Comparison of ENCODE assay signal across 17 mouse cellular contexts in genomic region chr11:96938426-96938800, GRCm38 (mm10). TPM values are rescaled to one million over a fixed set of nuclear protein-coding genes. Genes with fewer than 3 reads are reported as not detected.
DNase-seq lines count a peak whose midpoint lies in the region; ATAC-seq and TF ChIP-seq lines count a peak whose summit lies in the region.
"Had no signal": no experiment of that assay in that cellular context is flagged by ENCODE, and none has a peak within 500 bp of the region (broad histone marks: within the 10 kb centered on the region; RNA-seq: fewer than 3 reads in every experiment).

No protein-coding gene starts in this region.

- WGBS in kidney, adult 2 months, result 31% methylated on average over 6 of the region's 6 CpGs
- 87% methylated on average over 6 of the region's 6 CpGs for WGBS in hindbrain, embryonic 11.5 days

- TF ChIP-seq POLR2A in kidney, adult 2 months (IDR thresholded peaks at IDR 0.05; ENCODE audit: low read depth, low read length), result no peak
- no peak for TF ChIP-seq POLR2A in testis, adult 2 months (IDR thresholded peaks at IDR 0.05; ENCODE audit: control insufficient read depth, low read depth, low read length)

- no peak for TF ChIP-seq CTCF in kidney, adult 2 months (conservative IDR thresholded peaks at IDR 0.05; ENCODE audit: insufficient read depth, insufficient read length, low read depth, low read length)
- TF ChIP-seq CTCF in testis, adult 2 months (IDR thresholded peaks at IDR 0.05; ENCODE audit: control insufficient read depth, insufficient read depth, insufficient replicate concordance, low read depth, low read length), result no peak

- no peak overlapping the region for H3K4me2 ChIP-seq in hindbrain, embryonic 11.5 days (replicated peaks; ENCODE audit: low read depth, low read length)
- H3K4me2 ChIP-seq: embryonic facial prominence, embryonic 12.5 days; forebrain, embryonic 13.5 days had no signal

- no peak for ATAC-seq in hindbrain, embryonic 11.5 days (ENCODE audit: low FRiP score)
- ATAC-seq: activated CD4-positive, CD25-positive, alpha-beta regulatory T cell, adult 4 months; forebrain, embryonic 13.5 days; inflammation-experienced regulatory T-cells, adult 6 months had no signal

- H3K4me3 ChIP-seq in kidney, adult 2 months (ENCODE audit: insufficient read depth, low read depth, low read length), result no peak overlapping the region
- no peak overlapping the region for H3K4me3 ChIP-seq in testis, adult 2 months (ENCODE audit: control insufficient read depth, low read depth, low read length)
- H3K4me3 ChIP-seq in hindbrain, embryonic 11.5 days (ENCODE audit: low read depth, low read length), result no peak overlapping the region
- H3K4me3 ChIP-seq: embryonic facial prominence, embryonic 12.5 days; forebrain, embryonic 13.5 days had no signal

- H3K27ac ChIP-seq in kidney, adult 2 months (ENCODE audit: insufficient read depth, low read depth, low read length), result peak overlapping the region; percentile 96
- H3K27ac ChIP-seq in testis, adult 2 months (ENCODE audit: control insufficient read depth, insufficient read depth, low read depth, low read length), result peak overlapping the region; percentile 76
- no peak overlapping the region for H3K27ac ChIP-seq in hindbrain, embryonic 11.5 days (ENCODE audit: low read depth, low read length)
- H3K27ac ChIP-seq: embryonic facial prominence, embryonic 12.5 days; forebrain, embryonic 13.5 days had no signal

- DNase-seq in adrenal gland, postnatal 10 days, result peak; percentile 57
- DNase-seq in adrenal gland, adult 18-20 months (ENCODE audit: low spot score in 2 of 2), result no peak
- no peak for DNase-seq in kidney, adult 2 months
- DNase-seq in kidney, postnatal 4 days, result no peak
- DNase-seq in testis, postnatal 14 days (ENCODE audit: low spot score), result no peak
- no peak for DNase-seq in hindbrain, embryonic 11.5 days (ENCODE audit: low spot score)
- DNase-seq in thymus, postnatal 36 days, result no peak
- DNase-seq: cerebellum, postnatal 36 days; layer of hippocampus, adult 9-11 months had no signal

- H3K27me3 ChIP-seq in kidney, adult 2 months (replicated peaks; ENCODE audit: control insufficient read depth, insufficient read depth, low read length), result no peaks in the 10 kb centered on the region
- H3K27me3 ChIP-seq in testis, adult 2 months (ENCODE audit: control insufficient read depth, insufficient read depth, low read length), result no peaks in the 10 kb centered on the region
- no peaks in the 10 kb centered on the region for H3K27me3 ChIP-seq in hindbrain, embryonic 11.5 days (ENCODE audit: control insufficient read depth, insufficient read depth, low read length)
- H3K27me3 ChIP-seq: CH12.LX; embryonic facial prominence, embryonic 12.5 days had no signal

- no peaks in the 10 kb centered on the region for H3K9me3 ChIP-seq in hindbrain, embryonic 11.5 days (ENCODE audit: control insufficient read depth, low read length)
- H3K9me3 ChIP-seq: embryonic facial prominence, embryonic 12.5 days; forebrain, embryonic 13.5 days had no signal

- H3K9ac ChIP-seq in hindbrain, embryonic 11.5 days (ENCODE audit: low read depth, low read length), result no peak overlapping the region
- H3K9ac ChIP-seq: embryonic facial prominence, embryonic 12.5 days; forebrain, embryonic 13.5 days had no signal

- H3K4me1 ChIP-seq in kidney, adult 2 months (ENCODE audit: control insufficient read depth, insufficient read depth, low read length), result peaks cover 35% of the 10 kb centered on the region
- peaks cover 23% of the 10 kb centered on the region for H3K4me1 ChIP-seq in testis, adult 2 months (ENCODE audit: control insufficient read depth, insufficient read depth, low read length)
- H3K4me1 ChIP-seq in hindbrain, embryonic 11.5 days (replicated peaks; ENCODE audit: control insufficient read depth, insufficient read depth, low read length), result no peaks in the 10 kb centered on the region
- H3K4me1 ChIP-seq: embryonic facial prominence, embryonic 12.5 days had no signal

- peaks cover 2% of the 10 kb centered on the region; the same call in 1 of the 2 replicates for H3K36me3 ChIP-seq in kidney, adult 2 months (ENCODE audit: control insufficient read depth, insufficient read depth, low read length)
- H3K36me3 ChIP-seq in testis, adult 2 months (ENCODE audit: control insufficient read depth, insufficient read depth, low read length), result no peaks in the 10 kb centered on the region
- no peaks in the 10 kb centered on the region for H3K36me3 ChIP-seq in hindbrain, embryonic 11.5 days (ENCODE audit: control insufficient read depth, insufficient read depth, low read length)
- H3K36me3 ChIP-seq: embryonic facial prominence, embryonic 12.5 days had no signal

RNA-seq across cellular contexts. Expression of gene Pnpo, which starts 5.4 kb away (rescaled TPM):
- total RNA-seq in adrenal gland, postnatal 10 days (2021), result 10 to 100 TPM; 29.1 to 32.5 TPM
- 10 to 100 TPM; 28.4 to 36.6 TPM for total RNA-seq in adrenal gland, adult 18-20 months (2021)
- 73.0 and 77.1 TPM in 2 replicates for polyA plus RNA-seq in kidney, adult 2 months (2012; rRNA removed)
- 3.8 and 5.4 TPM in 2 replicates for polyA plus RNA-seq in testis, adult 2 months (2012; rRNA removed)
- polyA plus RNA-seq in hindbrain, embryonic 11.5 days (2014; fragmentation: Nextera tagmentation; extraction: Ambion mirVana), result 26.0 and 29.5 TPM in 2 replicates

RNA-seq across cellular contexts. Expression of gene Prr15l, which starts 10.5 kb away (rescaled TPM):
- under 1 TPM; 0.24 to 0.66 TPM for total RNA-seq in adrenal gland, postnatal 10 days (2021)
- total RNA-seq in adrenal gland, adult 18-20 months (2021), result under 1 TPM; 0.23 to 0.90 TPM
- polyA plus RNA-seq in kidney, adult 2 months (2012; rRNA removed), result 114 and 119 TPM in 2 replicates
- polyA plus RNA-seq in testis, adult 2 months (2012; rRNA removed), result 2.1 and 4.0 TPM in 2 replicates
- 0.82 and 1.1 TPM in 2 replicates for polyA plus RNA-seq in hindbrain, embryonic 11.5 days (2014; fragmentation: Nextera tagmentation; extraction: Ambion mirVana)
- total RNA-seq: left cerebral cortex, postnatal 36 days; monocyte, adult 5-6 weeks had no signal

RNA-seq across cellular contexts. Expression of gene Cdk5rap3, which starts 22.1 kb away (rescaled TPM):
- 10 to 100 TPM; 54.1 to 54.9 TPM for total RNA-seq in adrenal gland, postnatal 10 days (2021)
- 10 to 100 TPM; 44.6 to 45.4 TPM for total RNA-seq in adrenal gland, adult 18-20 months (2021)
- 35.6 and 37.2 TPM in 2 replicates for polyA plus RNA-seq in kidney, adult 2 months (2012; rRNA removed)
- polyA plus RNA-seq in testis, adult 2 months (2012; rRNA removed), result 75.0 and 77.8 TPM in 2 replicates
- 95.5 and 98.2 TPM in 2 replicates for polyA plus RNA-seq in hindbrain, embryonic 11.5 days (2014; fragmentation: Nextera tagmentation; extraction: Ambion mirVana)

RNA-seq across cellular contexts. Expression of gene Sp2, which starts 44.3 kb away (rescaled TPM):
- total RNA-seq in adrenal gland, postnatal 10 days (2021), result 10 to 100 TPM; 14.3 to 16.3 TPM
- 10 to 100 TPM; 13.4 to 15.1 TPM for total RNA-seq in adrenal gland, adult 18-20 months (2021)
- polyA plus RNA-seq in kidney, adult 2 months (2012; rRNA removed), result 11.9 and 13.3 TPM in 2 replicates
- polyA plus RNA-seq in testis, adult 2 months (2012; rRNA removed), result 16.4 and 17.9 TPM in 2 replicates
- 17.8 and 22.1 TPM in 2 replicates for polyA plus RNA-seq in hindbrain, embryonic 11.5 days (2014; fragmentation: Nextera tagmentation; extraction: Ambion mirVana)

Comparison
In these comparisons a context has a peak if more than half of its experiments do, and no peak if none do; other contexts are left out.
1. RNA of gene Prr15l, which starts 10.5 kb away (polyA plus RNA-seq): 114 to 119 TPM in kidney, adult 2 months; 2.1 to 4.0 TPM in testis, adult 2 months and 0.82 to 1.1 TPM in hindbrain, embryonic 11.5 days; every median in the first group is over 10 times any median in the second.